Mouse (Mus musculus) thymus, postnatal 0 days (tissue): Measurements from ENCODE around the gene Rbfox1. TPM values are rescaled to one million over a fixed set of nuclear protein-coding genes. Genes with fewer than 3 reads are reported as not detected.

Source experiments
- DNase-seq: peaks from one replicate; pipeline ENCODE4 v3.0.0-alpha.2; 2015; ENCODE audit warnings: low spot score
- polyA plus RNA-seq: library from polyadenylated mRNA; unstranded; fragments of >200 nt; fragmentation: Nextera tagmentation; extraction: Ambion mirVana; gene quantifications from 2 replicates; pipeline ENCODE4 v1.2.1, GENCODE M21; 2015

Gene Rbfox1
- polyA plus RNA-seq, 1 experiment from 2014 or later, result 3.2 TPM

GRCm38 (mm10) chr16:7076305-7076704, 1191.2 kb downstream of the Rbfox1 start:
- no peak for DNase-seq

DNA sequence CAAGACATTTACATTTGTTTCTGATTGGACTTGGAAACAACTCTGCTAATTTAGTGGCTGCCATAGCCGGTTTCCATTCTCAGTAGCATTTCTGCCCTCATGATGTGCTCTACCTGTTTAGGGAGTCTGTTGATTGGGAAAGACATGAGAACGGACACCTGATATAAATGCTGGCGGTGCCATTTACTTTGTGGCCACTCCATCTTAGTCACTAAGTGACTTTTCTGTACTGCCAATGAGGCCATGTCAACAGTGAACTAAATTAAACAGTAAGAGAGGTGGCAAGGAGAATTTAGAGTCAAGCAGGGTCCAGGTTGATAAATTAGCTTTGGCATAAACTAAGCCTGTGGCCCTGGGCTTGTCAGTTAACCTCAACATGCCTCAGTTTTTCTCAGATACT, 1191.6 kb downstream of the Rbfox1 start:
- DNase-seq, result no peak

DNA sequence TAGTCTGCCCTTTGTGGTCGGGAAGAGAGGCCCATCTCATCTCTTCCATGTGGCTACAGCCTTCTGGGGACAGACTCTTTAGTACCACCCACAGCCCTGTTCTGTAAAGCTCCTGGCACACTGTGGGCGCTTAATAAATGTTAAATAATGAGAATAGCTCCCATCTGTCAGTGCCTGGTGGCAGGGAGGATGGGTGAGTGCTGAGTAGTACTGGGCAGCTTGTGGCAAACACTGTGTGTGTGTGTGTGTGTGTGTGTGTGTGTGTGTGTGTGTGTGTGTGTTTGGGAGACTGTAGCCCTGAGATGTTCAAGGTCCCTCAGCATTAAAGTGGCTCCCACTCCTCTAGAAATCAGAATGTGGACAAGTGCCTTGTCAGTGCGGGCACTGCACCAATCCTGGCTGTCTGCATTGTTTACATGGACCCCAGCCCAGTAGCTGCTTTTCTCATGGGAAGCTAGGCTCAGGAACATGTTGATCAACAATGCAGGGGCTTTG, 1196.0 kb downstream of the Rbfox1 start:
- no peak for DNase-seq

- no peak for DNase-seq
Observed at GRCm38 (mm10) chr16:7081684-7082255, 1196.6 kb downstream of the Rbfox1 start.

- no peak for DNase-seq
Observed at GRCm38 (mm10) chr16:7083937-7084336, 1198.8 kb downstream of the Rbfox1 start.

DNA sequence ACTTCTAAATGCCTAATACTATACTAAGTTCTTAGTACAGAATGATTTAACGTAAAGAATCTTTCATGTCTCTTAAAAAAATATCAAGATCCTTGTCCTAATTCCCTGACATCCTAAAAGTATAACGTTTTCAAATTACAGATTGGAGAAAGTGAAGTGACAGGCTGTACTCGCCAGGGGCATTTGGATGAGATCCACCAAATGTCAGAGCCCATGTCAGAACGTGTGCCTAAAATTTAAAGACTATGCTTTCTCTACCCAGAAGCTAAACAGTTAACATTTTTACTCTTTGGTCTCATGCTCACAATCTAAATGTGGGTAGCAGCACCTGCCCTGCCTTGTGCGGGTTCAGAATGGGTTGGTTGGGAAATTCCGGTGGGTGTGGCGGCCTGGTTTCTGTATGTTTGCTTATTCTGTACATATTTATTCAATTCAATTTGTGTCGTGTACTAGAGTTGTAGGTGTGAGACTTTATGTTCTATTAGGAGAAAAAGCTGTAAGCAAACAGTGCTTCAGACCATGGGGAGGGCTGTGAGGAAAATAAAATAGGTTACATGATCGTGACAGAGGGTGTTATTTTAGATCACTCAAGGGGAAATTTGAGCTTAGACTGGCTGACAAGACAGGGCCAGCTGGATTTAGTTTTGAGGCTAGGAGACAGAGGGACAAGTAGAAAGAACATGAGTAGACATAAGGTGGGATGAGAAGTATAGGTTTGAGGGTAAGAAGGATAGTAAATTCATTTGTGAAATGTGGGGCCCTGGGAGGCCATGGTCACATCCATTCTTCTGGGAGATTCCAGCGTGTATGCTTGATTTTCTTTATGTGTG, 1203.7 kb downstream of the Rbfox1 start:
- DNase-seq, result no peak

GRCm38 (mm10) chr16:7089475-7089874, 1204.3 kb downstream of the Rbfox1 start:
- no peak for DNase-seq

DNA sequence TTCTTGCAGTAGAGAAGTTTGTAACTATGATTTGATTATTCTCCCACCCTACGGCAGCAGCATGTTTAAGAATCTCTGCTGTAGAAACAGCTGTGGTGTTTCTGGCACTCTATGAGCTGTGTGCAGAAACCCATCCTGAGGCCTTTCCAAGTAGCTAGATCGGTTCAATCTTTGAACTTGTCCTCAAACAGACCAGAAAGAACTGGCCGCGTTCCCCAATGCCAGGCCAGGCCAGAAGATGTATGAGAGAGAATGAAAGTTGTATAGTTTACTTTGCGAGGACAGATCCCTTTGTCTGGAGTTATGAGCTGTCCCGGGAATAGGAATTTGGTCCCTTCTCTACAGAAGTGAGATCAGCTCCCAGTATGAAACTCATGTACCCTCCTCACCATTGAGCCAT, 1205.0 kb downstream of the Rbfox1 start:
- no peak for DNase-seq

DNA sequence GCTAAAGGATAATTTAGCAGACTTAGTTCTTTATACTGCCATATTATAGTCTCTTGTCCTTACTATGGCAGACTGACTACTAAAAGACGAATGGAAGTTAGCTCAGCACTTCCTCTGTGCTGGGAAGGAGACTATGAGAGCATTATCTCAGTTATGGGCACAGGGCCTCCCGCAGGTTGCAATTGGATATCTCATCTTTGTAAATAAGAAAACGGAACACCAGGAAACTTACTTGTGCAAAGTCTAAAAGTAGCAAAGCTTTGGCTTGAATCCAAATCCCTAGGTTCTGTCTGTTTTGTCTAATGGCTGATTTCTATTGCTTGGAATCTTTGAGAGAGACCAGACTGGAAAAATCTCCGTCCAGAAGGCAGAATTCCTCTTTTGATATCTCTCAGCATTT, 1207.7 kb downstream of the Rbfox1 start:
- DNase-seq, result no peak

DNA sequence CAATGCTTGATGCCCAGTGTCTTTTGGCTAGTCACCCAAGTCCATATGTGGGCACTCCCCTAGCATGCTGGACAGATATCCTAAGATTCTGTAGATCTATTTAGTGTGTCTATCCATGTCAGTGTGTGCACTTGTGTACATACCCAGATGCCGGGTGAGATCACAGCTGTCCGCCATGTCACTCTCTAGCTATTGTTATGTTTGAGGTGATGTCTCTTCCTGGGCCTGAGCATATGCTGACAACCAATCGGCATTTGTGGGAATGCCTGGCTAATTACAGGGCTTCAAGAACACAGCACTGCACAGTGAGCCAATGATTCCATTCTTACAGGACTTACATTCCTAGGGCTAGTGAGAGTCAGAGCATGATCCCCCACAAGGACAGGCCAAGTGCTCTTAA, 1208.5 kb downstream of the Rbfox1 start:
- no peak for DNase-seq

- no peak for DNase-seq
Observed at GRCm38 (mm10) chr16:7094181-7094749, 1209.1 kb downstream of the Rbfox1 start.

DNA sequence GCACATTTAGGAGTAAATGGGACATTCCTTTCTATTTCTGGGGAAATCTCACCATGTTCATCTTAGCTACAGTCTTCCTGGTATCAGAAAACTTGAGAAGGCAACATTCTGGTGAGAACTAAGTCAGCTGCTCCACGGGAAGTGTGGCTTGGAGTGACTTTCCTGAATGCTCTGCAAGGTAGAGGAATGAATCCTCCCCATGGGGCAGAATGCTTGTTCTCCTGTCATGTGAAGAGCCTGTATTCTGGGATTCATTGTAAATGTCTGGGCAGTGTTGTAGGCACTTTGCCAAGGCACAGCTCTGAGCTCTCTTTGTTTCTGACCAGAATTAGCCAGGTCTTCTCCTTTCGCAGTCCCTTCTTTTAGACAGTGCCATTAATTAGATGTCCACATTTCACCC, 1211.9 kb downstream of the Rbfox1 start:
- no peak for DNase-seq

DNA sequence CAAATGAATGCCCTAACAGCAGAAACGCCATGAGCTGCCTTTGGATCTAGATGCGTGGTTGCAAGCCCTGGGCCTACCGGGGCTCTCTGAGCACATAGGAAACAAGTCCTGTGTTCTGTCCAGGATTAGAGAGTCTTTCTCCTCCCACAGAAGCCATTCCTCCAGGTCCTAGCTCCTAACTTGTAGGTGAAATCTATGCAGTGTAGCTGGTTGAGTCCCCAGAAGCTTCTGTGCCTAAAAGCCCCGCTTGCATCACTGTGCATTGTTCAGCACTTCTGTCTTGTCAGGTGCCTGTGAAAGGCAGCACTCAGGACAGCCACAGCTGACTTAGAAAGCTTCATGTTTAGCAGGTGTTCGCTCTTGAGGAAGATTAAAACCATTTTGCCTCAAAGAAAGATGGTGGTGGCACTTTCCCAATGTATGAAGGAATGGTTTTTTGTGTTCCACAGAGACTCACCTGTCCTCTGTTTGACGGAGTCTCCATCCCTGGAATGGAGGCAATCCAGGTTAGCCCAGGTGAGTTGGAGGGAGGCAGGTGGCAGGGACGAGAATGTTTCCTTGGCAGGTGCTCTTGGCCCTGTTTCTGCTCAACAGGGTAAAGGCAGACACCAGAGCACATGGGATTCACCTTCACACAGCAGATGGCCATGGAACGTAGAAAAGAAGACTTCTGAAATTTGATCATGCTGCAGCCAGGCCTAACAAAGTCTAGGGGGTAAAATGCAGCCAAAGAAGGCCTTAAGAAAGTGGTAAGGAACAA, 1213.0 kb downstream of the Rbfox1 start:
- DNase-seq, result no peak

DNA sequence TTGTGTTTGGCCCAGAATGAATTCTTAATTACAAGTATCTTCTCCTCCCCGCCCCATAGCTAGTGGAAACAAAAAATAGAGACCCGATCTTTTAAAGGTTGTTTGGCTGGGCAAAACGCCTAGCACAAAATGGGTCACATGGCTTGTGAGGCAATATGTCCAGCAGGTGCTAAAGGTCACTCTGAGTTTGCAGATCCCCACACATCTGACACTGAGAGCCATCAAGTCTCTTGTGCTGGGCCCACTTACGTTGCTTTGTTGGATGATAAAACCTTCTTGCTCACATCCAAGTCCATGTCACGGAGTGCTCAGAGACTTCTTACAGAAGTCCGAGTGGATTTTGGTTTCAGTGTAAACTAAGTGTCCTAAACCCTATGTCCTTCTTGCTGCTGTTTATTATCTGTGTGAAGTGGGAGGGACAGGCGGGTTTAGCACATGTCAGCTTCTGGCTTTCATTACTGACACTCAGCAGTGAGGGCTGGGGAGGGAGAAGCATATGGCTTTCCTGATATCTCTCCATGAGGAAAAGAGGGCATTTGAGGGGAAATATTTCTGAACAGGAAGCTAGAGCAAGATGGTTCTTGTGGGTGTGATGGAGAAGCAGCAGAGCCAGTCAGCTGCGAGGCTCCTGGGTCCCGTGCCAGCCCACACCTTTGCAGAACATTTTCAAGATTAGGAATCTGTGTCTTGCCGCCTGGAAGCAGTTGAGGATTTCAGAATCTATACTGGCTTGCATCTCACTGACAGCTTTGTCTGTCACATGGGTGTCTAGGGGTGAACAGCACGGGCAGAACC, 1214.5 kb downstream of the Rbfox1 start:
- DNase-seq, result no peak

DNA sequence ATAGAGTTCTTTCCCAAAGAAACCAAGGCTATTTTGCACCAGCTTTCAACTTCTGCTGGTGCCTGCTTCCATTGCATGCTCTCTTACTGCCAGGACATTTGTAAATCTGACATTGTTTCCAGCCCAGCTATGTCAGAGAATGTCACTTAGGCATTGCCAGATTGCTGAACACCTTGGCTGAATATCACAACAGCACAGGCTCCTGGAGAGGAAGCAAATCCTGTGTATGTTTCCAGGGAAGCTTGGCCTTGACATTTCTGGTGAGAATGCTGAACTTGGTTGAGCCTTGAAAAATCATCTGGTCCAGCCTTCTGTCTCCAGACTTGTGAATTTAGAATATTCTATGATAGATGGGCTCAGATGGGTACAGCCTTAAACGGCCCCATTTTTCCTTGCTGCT, 1217.3 kb downstream of the Rbfox1 start:
- no peak for DNase-seq

DNA sequence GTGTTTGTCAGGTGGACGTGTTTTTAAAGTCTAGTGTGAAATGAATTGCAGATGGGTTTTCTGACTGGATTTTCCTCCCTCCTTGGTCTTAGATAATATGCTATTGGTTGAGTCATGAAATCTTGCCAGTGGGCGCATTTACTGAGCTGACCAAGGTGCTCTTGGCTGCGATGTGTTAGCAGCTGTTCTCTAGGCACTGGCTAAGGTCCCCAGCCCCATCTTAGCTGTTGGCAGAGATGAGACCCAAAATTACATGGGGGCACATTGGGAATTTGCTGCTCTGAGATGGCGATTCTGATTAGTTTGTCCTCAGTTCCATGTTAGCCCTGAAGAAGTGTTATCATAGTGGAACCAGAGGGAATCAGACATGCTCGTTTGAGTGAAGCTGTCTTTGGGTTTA, 1218.1 kb downstream of the Rbfox1 start:
- DNase-seq, result no peak

DNA sequence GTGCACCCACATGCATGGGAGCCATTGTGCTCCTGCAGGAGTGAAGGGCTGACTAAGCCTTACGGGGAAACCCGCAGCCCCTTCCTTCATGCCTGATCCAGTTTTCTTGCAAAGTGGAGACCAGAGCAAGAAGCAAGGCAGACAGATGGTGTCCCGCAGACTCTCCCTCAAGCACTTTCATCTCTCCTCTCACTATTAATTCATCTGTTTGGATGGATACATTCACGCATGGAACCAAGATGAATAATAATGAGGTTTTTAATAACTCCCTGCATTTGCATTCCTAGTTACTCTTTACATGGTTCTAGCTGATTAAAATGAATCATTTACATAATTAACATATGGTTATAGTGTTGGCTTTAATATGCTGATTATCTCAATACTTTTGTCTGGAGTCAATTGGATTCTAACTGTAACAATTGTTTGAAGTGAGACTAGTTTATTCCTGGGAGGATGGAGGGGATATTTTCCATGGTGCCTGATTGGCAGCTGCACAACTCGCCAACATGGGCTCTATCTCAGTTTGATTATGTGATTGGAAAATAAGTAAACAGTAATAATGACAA, 1221.4 kb downstream of the Rbfox1 start:
- DNase-seq, result no peak

DNA sequence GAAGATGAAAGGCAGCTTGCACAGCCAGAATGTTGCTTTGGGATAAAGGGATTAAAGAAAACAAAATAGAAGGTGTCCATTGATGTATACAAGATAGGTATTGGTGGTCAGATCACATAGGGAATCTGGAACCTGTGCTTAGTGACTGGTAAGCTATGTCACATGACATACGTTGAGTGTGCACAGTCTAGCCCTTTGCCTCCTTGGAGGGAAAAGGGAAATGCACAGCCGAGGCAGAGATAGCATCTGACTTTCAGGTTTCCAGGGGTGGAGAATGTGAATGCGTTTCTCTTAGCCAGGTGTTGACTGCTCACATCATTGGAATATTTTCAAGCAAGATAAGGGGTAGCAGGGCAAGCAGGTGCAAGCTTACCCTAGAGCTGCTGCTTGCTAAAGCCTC, 1230.8 kb downstream of the Rbfox1 start:
- no peak for DNase-seq

DNA sequence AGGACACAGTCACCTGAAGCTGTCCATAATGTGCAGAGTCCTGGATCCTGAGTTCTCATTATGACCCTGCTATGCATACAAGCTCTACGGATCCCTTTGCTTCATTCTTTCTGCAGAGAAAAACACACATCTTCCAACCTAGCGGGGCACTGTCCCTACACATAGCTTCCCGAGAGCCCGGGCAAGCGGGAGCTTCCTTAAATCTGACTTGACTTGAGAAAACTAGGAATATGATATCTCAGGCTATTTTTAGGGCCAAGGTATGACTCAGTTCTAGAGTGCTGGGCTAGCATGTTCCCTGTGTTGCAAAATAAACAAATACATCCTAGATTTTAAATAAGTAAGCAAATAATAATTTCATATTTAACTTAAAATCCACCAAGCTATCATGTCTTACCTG, 1244.4 kb downstream of the Rbfox1 start:
- DNase-seq, result no peak

GRCm38 (mm10) chr16:7132434-7132833, 1247.3 kb downstream of the Rbfox1 start:
- no peak for DNase-seq

GRCm38 (mm10) chr16:7136971-7137370, 1251.8 kb downstream of the Rbfox1 start:
- DNase-seq, result no peak
